Mouse (Mus musculus): Measurements from ENCODE around the gene Ncoa4. TPM values are rescaled to one million over a fixed set of nuclear protein-coding genes. Genes with fewer than 3 reads are reported as not detected.
A peak's percentile ranks its signal among the peaks of the same experiment; 100 is the strongest.
"Not testable (repeated sequence)": the region's sequence is repeated elsewhere in the genome, so short reads cannot be mapped to it uniquely, and the experiment has no call there.

Ncoa4 gene
- total RNA-seq, 1 experiment from 2014 or later = 198 TPM

GRCm38 (mm10) chr14:32160563-32160962, 898 bp downstream of the Ncoa4 start:
- DNase-seq = no peak

- DNase-seq = no peak
Observed at GRCm38 (mm10) chr14:32161090-32161885, 1.6 kb downstream of the Ncoa4 start.

- no peak for DNase-seq
Observed at GRCm38 (mm10) chr14:32162231-32162630, 2.6 kb downstream of the Ncoa4 start.

- DNase-seq = no peak
Observed at GRCm38 (mm10) chr14:32163203-32163888, 3.7 kb downstream of the Ncoa4 start.

GRCm38 (mm10) chr14:32164173-32165051, 4.7 kb downstream of the Ncoa4 start:
- DNase-seq = no peak

- peak; percentile 87 for DNase-seq
Observed at GRCm38 (mm10) chr14:32165278-32166061, 5.8 kb downstream of the Ncoa4 start.

GRCm38 (mm10) chr14:32166062-32166441, 6.4 kb downstream of the Ncoa4 start:
- DNase-seq = no peak

GRCm38 (mm10) chr14:32166840-32167239, 7.2 kb downstream of the Ncoa4 start:
- DNase-seq = no peak

- DNase-seq = no peak
Observed at GRCm38 (mm10) chr14:32167326-32167725, 7.7 kb downstream of the Ncoa4 start.

- DNase-seq = peak; percentile 23
Observed at GRCm38 (mm10) chr14:32168653-32169231, 9.1 kb downstream of the Ncoa4 start.

- no peak for DNase-seq
Observed at GRCm38 (mm10) chr14:32170137-32170536, 10.5 kb downstream of the Ncoa4 start.

- DNase-seq = no peak
Observed at GRCm38 (mm10) chr14:32175310-32175709, 15.6 kb downstream of the Ncoa4 start.

- not testable (repeated sequence) for DNase-seq
Observed at GRCm38 (mm10) chr14:32176590-32176989, 16.9 kb downstream of the Ncoa4 start.

GRCm38 (mm10) chr14:32179393-32180195, 19.9 kb downstream of the Ncoa4 start:
- DNase-seq = no peak

- DNase-seq = no peak
Observed at GRCm38 (mm10) chr14:32180861-32181260, 21.2 kb downstream of the Ncoa4 start.

GRCm38 (mm10) chr14:32183846-32184245, 24.2 kb downstream of the Ncoa4 start:
- no peak for DNase-seq

GRCm38 (mm10) chr14:32190627-32191391, 31.1 kb downstream of the Ncoa4 start:
- peak; percentile 24 for DNase-seq

GRCm38 (mm10) chr14:32191926-32192325, 32.3 kb downstream of the Ncoa4 start:
- no peak for DNase-seq

GRCm38 (mm10) chr14:32192437-32192836, 32.8 kb downstream of the Ncoa4 start:
- peak; percentile 80 for DNase-seq

- DNase-seq = not testable (repeated sequence)
Observed at GRCm38 (mm10) chr14:32193557-32193956, 33.9 kb downstream of the Ncoa4 start.
